Mouse (Mus musculus) spleen, adult 18-20 months (tissue): ENCODE results near the gene Gm28230.

Experiments
- DNase-seq, 2 experiments: peaks; one replicate each; pipeline ENCODE4 v3.0.0; 2022; ENCODE audit warnings: mixed read lengths in 2 of 2

Gene Gm28230

GRCm38 (mm10) chr2:74691022-74691951 is 35.2 kb upstream of the Gm28230 start, which contains the start of gene Hoxd10:
Gene Hoxd10, plus strand, starts transcription at chr2:74691924.
- DNase-seq: no peak

- DNase-seq: no peak
Observed at GRCm38 (mm10) chr2:74691995-74692807, 34.3 kb upstream of the Gm28230 start.

GRCm38 (mm10) chr2:74692808-74693431 is 33.6 kb upstream of the Gm28230 start:
- no peak for DNase-seq

DNA sequence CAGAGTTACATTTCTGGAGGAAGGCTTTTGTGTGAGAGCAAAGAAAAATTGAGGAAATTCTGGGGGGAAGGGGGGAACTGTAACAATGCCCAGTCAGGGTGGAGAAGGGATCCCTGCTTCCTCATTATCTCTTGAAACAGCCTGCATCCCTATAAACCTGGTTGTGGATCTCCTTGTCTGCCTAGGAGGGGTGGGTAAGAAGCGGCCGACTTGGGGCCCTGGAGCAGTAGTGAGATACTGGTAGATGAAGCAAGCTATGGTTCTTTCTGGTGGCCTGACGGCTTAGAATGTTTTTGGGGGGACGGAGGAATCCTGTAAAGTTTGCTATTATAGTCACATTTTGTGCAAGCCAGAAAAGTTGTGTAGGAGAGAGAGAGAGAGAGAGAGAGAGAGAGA is 33.1 kb upstream of the Gm28230 start:
- no peak for DNase-seq

- DNase-seq: no peak
Observed at GRCm38 (mm10) chr2:74694066-74694465, 32.5 kb upstream of the Gm28230 start.

DNA sequence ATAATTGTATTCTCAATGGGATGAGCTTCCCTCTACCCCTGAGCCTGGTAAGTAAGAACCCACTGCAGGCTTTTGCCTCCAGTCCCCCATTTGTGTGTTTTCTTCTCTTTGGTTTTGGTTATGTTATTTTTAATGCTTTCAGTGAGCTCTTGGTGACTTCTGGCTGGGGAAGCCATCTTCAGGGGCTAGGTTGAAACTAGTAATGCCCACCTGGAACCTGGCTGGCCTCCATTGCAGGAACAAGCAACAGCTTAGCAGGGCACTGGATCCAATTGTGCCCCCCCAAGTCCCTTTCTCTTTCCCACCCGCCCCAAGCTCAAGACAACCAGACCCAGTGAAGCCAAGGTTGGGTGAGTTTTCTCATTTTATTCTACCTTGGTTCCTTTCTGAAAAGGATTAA is 31.1 kb upstream of the Gm28230 start:
- DNase-seq: no peak

DNA sequence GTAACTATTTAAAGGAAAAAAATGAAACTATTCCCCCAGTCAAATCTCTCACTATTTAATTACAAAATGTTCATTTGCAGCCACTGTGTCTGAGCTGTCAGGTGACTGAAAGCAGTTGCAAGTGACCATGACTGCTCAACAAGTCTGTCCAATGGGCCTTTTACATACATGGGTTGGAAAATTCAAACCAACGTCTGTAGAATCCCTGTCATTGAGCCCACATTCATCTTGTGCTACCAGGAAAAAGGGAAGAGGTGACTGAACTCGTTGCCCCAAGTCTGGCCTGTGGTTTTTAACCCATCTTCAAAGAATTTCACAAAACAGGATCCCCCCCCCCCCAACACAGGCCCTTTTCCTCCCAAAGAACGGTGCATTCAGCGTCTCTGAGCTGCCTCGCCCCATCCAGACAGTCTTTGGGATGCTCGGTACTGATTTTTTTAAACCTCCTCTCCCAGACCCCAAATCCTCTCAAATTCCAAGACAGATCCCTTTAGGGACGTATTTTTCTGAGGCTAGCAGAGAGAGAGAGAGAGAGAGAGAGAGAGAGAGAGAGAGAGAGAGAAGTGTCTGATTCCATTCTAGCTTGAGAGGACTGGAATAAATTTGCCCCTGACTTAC is 30.6 kb upstream of the Gm28230 start:
- DNase-seq: no peak

DNA sequence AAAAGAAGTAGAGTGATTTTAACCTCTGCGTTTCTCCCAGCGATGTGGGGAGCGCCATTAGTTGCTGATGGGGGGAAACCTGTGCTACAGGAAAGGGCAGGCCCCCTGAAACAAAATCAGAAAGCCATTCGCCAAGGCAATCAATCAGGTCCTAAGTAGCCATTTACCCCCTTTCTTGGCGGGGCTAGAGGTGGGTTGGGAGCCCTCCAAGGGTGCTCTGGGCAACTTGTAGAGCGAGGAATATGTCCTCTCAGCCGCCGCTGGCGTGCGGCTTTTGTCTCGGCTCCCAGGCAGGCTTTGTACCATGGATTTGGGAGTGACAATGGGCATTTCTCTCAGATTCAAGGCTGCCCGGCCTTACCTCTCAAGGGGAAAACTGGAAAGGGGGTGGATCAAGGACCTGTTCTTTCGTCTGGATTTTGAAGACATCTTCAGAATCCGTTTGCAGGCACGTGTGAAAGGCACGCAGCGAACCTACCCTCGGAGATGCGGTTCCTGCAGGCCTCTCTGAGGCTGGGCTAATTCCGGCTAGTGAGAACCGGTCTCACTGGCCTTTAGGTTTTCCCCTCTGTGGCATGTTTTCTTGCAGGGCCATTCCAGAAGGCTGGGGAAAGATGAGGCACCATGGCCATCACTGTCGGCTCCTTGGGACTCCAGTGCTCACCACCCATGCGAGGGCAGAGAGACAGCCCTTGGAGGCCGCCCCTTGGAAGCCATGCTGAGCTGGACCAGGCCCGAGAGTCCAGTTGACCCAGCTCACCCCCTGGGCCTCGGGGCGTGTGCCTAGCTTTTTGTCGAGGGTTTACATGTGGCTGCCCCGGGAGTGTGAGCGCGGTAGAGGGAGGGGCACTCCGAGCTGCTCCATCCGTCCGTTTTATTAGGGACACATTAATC is 29.8 kb upstream of the Gm28230 start:
- DNase-seq: no peak

GRCm38 (mm10) chr2:74697567-74698121 is 28.9 kb upstream of the Gm28230 start, which contains the start of gene Hoxd9:
Gene Hoxd9, plus strand, starts transcription at chr2:74697727.
- no peak for DNase-seq

GRCm38 (mm10) chr2:74698201-74699052 is 28.1 kb upstream of the Gm28230 start:
- no peak for DNase-seq

DNA sequence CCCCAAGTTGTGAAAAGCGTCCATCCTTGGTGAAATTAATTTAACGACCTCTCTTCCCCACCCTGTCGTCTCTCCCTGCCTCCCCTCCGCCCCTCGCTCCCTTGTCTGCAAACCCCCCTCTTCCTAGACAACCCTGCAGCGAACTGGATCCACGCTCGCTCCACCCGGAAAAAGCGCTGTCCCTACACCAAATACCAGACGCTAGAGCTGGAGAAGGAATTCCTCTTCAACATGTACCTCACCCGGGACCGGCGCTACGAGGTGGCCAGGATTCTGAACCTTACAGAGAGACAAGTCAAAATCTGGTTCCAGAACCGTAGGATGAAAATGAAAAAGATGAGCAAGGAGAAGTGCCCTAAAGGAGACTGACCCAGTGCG is 27.5 kb upstream of the Gm28230 start:
- DNase-seq: no peak

DNA sequence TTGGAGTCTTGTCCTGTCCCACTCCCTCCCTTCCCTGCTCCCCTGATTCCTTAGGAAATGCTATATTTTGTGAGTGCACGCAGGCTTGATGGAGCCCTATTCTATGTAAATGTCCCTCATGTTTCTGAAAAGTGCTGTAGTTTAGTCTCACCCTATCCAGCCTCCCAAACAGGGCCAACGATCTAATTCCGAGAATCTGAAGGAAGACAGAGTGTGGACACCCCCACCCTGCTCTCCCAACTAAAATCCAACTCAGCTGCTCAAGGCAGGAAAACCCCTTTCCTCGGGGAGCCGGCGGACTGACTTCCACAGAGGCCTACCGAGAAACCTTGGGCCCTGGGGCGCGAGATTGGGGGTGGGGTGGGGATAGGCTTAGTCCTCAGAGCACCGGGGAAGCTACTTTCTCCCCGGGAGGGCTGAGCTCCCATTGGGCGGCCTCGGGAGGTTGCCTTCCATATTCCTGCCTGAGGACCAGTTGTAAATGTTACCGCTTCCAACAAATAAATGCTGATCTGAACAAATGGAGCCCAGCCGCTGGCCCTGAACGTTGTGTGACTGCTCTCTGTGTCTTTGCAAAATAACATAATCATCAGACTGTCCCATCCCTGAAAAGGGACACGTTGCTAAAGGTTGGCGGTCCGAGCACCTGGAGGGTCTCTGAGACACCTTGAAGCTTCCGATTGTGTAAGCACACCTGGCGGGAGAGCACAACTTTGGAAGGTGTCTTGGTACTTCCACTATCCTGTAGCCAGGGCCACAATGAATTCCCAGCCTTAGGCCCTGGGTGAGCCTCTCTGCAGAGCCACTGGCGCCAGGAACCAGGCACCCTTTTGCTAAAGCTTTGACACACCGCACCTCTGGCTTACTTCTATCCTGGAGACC is 26.6 kb upstream of the Gm28230 start:
- no peak for DNase-seq

- DNase-seq: no peak
Observed at GRCm38 (mm10) chr2:74700546-74701112, 25.9 kb upstream of the Gm28230 start.

DNA sequence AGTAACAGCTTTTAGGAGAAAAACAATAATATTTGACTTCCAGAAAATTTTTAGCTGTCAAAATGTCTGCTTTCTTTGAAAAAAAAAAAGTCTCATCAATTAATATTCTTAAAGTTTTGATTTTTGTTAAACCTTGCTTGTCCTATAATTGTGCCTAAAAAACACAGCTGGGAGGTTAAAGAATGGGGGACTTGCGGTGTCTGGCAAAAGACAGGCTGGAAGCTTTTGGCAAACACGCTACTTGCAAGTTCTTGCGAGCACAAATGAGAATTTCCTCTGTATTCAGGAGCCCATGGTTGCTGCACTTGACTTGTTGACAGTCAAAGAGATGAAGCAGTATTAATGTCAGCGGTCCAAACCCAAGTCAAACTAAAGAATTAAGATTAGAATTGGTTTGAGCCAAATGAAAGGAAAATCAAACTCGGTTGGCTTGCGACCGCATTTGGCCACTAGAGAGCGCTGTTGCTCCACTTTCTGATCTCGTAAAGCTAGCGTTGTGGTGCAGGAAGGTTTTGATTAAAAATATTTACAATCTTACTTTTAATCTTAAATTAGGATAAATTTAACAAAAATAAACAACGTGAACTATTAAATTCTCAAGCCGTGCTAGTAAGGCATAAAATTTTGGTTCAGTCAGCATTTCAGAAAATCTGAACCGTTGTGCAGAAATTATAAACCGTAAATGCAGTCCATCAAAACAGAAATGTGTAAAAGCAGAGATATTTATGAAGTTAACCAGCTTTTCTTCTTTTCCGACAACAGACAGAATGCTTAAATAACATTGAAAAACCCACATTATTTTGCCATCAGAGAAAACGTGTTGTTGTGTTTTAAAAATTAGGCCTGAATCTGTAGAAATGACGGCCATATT is 24.3 kb upstream of the Gm28230 start:
- peak in 1 of 2 experiments; percentile 66 for DNase-seq

GRCm38 (mm10) chr2:74702820-74703219 is 23.7 kb upstream of the Gm28230 start:
- no peak for DNase-seq

DNA sequence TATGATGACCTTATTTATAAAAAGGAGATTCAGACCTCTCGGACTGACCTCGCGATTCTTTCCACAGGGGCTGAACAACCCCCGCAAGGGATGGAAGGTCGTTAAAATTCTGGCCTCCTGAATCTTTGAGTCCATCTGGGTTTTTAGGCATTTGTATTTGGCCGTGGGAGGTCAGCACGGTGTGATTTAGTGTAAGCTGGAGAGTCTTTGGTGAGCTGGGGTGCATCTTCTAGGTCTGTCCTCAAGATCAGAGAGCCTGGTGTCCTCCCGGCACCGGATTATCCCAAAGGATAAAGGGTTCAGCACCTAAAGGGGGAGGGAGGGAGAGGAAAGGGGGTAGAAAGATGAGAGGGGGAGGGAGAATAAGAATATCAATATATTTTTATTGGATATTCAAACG is 23.2 kb upstream of the Gm28230 start:
- DNase-seq: no peak

DNA sequence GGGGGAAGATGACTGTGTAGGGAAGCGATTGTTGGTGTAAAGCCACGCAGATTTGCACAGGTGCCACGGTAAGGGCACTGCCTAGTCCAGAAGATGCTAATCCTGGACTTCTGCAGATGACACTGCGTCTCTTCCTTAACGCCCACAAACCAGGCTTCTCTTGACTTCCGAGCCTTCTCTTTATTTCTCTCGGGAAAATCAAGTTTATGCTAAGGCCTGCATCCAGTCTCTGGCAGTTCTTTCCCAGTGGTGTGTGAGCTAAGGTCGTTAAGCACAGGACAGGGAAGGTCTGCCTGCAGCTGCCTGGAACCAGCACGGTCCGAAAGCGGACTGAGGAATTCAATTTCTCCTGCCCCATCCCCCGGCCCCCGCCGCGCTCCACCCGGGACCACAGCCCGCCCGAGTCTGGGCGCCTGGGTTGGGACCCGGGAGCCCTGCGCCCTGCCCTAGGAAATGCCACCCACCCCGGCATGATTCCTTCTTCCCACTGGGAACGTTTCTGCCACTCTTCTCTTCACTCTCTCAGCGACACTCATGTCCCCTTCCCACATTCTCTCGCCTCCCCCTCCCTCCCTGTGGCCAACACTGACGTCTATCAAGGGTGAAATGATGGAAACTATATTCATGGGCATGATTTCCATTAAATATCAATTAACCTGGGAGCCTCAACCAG is 22.7 kb upstream of the Gm28230 start:
- no peak for DNase-seq
